Mouse (Mus musculus): ENCODE data around the gene Renbp. TPM values are rescaled to one million over a fixed set of nuclear protein-coding genes. Genes with fewer than 3 reads are reported as not detected.

The Renbp gene
- polyA plus RNA-seq, 1 experiment from 2014 or later, result 14.1 TPM

GRCm38 (mm10) chrX:73921285-73921822 is 9.3 kb downstream of the Renbp start:
- Histone ChIP-seq H3K27me3 (no peaks in the 10 kb centered on the region), H3K4me1 (replicated peaks) (no peaks in the 10 kb centered on the region), H3K9me3 (no peaks in the 10 kb centered on the region), H3K27ac (peak overlapping the region; percentile 82), H3K36me3 (peaks cover 30% of the 10 kb centered on the region), H3K4me2 (peak overlapping the region; percentile 65), H3K4me3 (replicated peaks) (peak overlapping the region; percentile 56), H3K9ac (replicated peaks) (peak overlapping the region; percentile 73)
- 17% methylated on average over 34 of the region's 34 CpGs for WGBS
- peak; percentile 39; the same call in 1 of the 2 replicates for ATAC-seq (ENCODE audit: insufficient number of reproducible peaks, insufficient read depth, low FRiP score, low TSS enrichment, low read depth)

- Histone ChIP-seq H3K9me3 (no peaks in the 10 kb centered on the region), H3K27me3 (no peaks in the 10 kb centered on the region; the same call in 1 of the 2 replicates), H3K27ac (no peak overlapping the region), H3K36me3 (peaks cover 30% of the 10 kb centered on the region), H3K9ac (replicated peaks) (no peak overlapping the region), H3K4me2 (no peak overlapping the region), H3K4me1 (replicated peaks) (no peaks in the 10 kb centered on the region), H3K4me3 (replicated peaks) (no peak overlapping the region)
- 90% methylated on average over 5 of the region's 5 CpGs for WGBS
- no peak for ATAC-seq (ENCODE audit: insufficient number of reproducible peaks, insufficient read depth, low FRiP score, low TSS enrichment, low read depth)
These were observed 12.0 kb downstream of the Renbp start for GRCm38 (mm10) chrX:73918631-73919030.

GRCm38 (mm10) chrX:73916945-73917344 is 13.7 kb downstream of the Renbp start:
- H3K36me3 ChIP-seq, result peaks cover 30% of the 10 kb centered on the region
- 86% methylated on average over 8 of the region's 8 CpGs for WGBS

GRCm38 (mm10) chrX:73914827-73915703 is 15.6 kb downstream of the Renbp start:
- Histone ChIP-seq H3K9ac (replicated peaks) (no peak overlapping the region), H3K9me3 (no peaks in the 10 kb centered on the region), H3K4me1 (replicated peaks) (0 out of 2 replicates have a peak, but pooled peaks cover 3% of the 10 kb centered on the region), H3K36me3 (peaks cover 30% of the 10 kb centered on the region), H3K27me3 (peaks cover 16% of the 10 kb centered on the region), H3K27ac (peak overlapping the region; percentile 73), H3K4me3 (replicated peaks) (0 out of 2 replicates have a peak overlapping the region, but pooled peaks have one; percentile 21), H3K4me2 (peak overlapping the region; percentile 42)
- peak; percentile 96 for ATAC-seq (ENCODE audit: insufficient number of reproducible peaks, insufficient read depth, low FRiP score, low TSS enrichment, low read depth)
- WGBS, result 31% methylated on average over 31 of the region's 31 CpGs

More at GRCm38 (mm10) chrX:73916945-73917344, 13.7 kb downstream of the Renbp start:
- Histone ChIP-seq H3K27me3 (no peaks in the 10 kb centered on the region; the same call in 1 of the 2 replicates), H3K4me1 (replicated peaks) (no peaks in the 10 kb centered on the region), H3K4me2 (no peak overlapping the region), H3K27ac (no peak overlapping the region), H3K9ac (replicated peaks) (no peak overlapping the region), H3K9me3 (no peaks in the 10 kb centered on the region), H3K4me3 (replicated peaks) (no peak overlapping the region)
- no peak for ATAC-seq (ENCODE audit: insufficient number of reproducible peaks, insufficient read depth, low FRiP score, low TSS enrichment, low read depth)

- no peak overlapping the region for H3K4me3 ChIP-seq (replicated peaks)
- no peaks in the 10 kb centered on the region for H3K36me3 ChIP-seq
- H3K27me3 ChIP-seq, result peaks cover 24% of the 10 kb centered on the region
- ATAC-seq (ENCODE audit: insufficient number of reproducible peaks, insufficient read depth, low FRiP score, low TSS enrichment, low read depth), result no peak
- H3K27ac ChIP-seq, result no peak overlapping the region
- no peak overlapping the region for H3K4me2 ChIP-seq
- no peak overlapping the region for H3K9ac ChIP-seq (replicated peaks)
- 0 out of 2 replicates have a peak, but pooled peaks cover 3% of the 10 kb centered on the region for H3K4me1 ChIP-seq (replicated peaks)
- 93% methylated on average over 2 of the region's 2 CpGs for WGBS
- H3K9me3 ChIP-seq, result no peaks in the 10 kb centered on the region
These were observed 19.1 kb downstream of the Renbp start for GRCm38 (mm10) chrX:73911588-73911987.

- Histone ChIP-seq H3K4me1 (replicated peaks) (0 out of 2 replicates have a peak, but pooled peaks cover 3% of the 10 kb centered on the region), H3K9me3 (no peaks in the 10 kb centered on the region), H3K4me3 (replicated peaks) (0 out of 2 replicates have a peak overlapping the region, but pooled peaks have one; percentile 16), H3K4me2 (peak overlapping the region; percentile 46), H3K36me3 (no peaks in the 10 kb centered on the region), H3K9ac (replicated peaks) (no peak overlapping the region), H3K27ac (no peak overlapping the region), H3K27me3 (peaks cover 27% of the 10 kb centered on the region)
- 23% methylated on average over 26 of the region's 26 CpGs for WGBS
- ATAC-seq (ENCODE audit: insufficient number of reproducible peaks, insufficient read depth, low FRiP score, low TSS enrichment, low read depth), result no peak
These were observed 19.5 kb downstream of the Renbp start for GRCm38 (mm10) chrX:73911156-73911555.

- Histone ChIP-seq H3K4me1 (replicated peaks) (0 out of 2 replicates have a peak, but pooled peaks cover 3% of the 10 kb centered on the region), H3K4me3 (replicated peaks) (no peak overlapping the region)
These were observed 20.2 kb downstream of the Renbp start for GRCm38 (mm10) chrX:73910451-73910850.

GRCm38 (mm10) chrX:73910049-73910448 is 20.6 kb downstream of the Renbp start:
- no peak overlapping the region for H3K4me2 ChIP-seq
- no peak for ATAC-seq (ENCODE audit: insufficient number of reproducible peaks, insufficient read depth, low FRiP score, low TSS enrichment, low read depth)
- no peaks in the 10 kb centered on the region for H3K36me3 ChIP-seq
- no peak overlapping the region for H3K4me3 ChIP-seq (replicated peaks)
- 0 out of 2 replicates have a peak, but pooled peaks cover 3% of the 10 kb centered on the region for H3K4me1 ChIP-seq (replicated peaks)
- peaks cover 27% of the 10 kb centered on the region for H3K27me3 ChIP-seq
- no peak overlapping the region for H3K27ac ChIP-seq
- no peak overlapping the region for H3K9ac ChIP-seq (replicated peaks)
- 86% methylated on average over 1 of the region's 1 CpGs for WGBS
- no peaks in the 10 kb centered on the region for H3K9me3 ChIP-seq

More at GRCm38 (mm10) chrX:73910451-73910850, 20.2 kb downstream of the Renbp start:
- Histone ChIP-seq H3K27me3 (peaks cover 27% of the 10 kb centered on the region), H3K9me3 (no peaks in the 10 kb centered on the region), H3K9ac (replicated peaks) (no peak overlapping the region), H3K4me2 (no peak overlapping the region), H3K36me3 (no peaks in the 10 kb centered on the region), H3K27ac (no peak overlapping the region)
- ATAC-seq (ENCODE audit: insufficient number of reproducible peaks, insufficient read depth, low FRiP score, low TSS enrichment, low read depth), result no peak

- Histone ChIP-seq H3K4me2 (no peak overlapping the region), H3K27ac (no peak overlapping the region), H3K4me3 (replicated peaks) (no peak overlapping the region), H3K9me3 (no peaks in the 10 kb centered on the region), H3K36me3 (no peaks in the 10 kb centered on the region), H3K27me3 (no peaks in the 10 kb centered on the region; the same call in 1 of the 2 replicates), H3K9ac (replicated peaks) (no peak overlapping the region), H3K4me1 (replicated peaks) (no peaks in the 10 kb centered on the region)
- 67% methylated on average over 3 of the region's 3 CpGs for WGBS
- ATAC-seq (ENCODE audit: insufficient number of reproducible peaks, insufficient read depth, low FRiP score, low TSS enrichment, low read depth), result no peak
These were observed 32.7 kb downstream of the Renbp start for GRCm38 (mm10) chrX:73897959-73898358.

GRCm38 (mm10) chrX:73895719-73896118 is 34.9 kb downstream of the Renbp start, which contains the start of gene L1cam:
Gene L1cam, minus strand, starts transcription at chrX:73896105.
- no peak within 1 kb of the TSS for H3K4me3 ChIP-seq (replicated peaks)
- no peak within 1 kb of the TSS for H3K9ac ChIP-seq (replicated peaks)
- H3K4me1 ChIP-seq (replicated peaks), result no peaks in the 10 kb centered on the region
- WGBS, result 14% methylated on average over 2 of the region's 2 CpGs
- ATAC-seq (ENCODE audit: insufficient number of reproducible peaks, insufficient read depth, low FRiP score, low TSS enrichment, low read depth), result no peak
- H3K4me2 ChIP-seq, result no peak within 1 kb of the TSS
- H3K27ac ChIP-seq, result no peak within 1 kb of the TSS
- peaks cover 20% of the 10 kb centered on the region for H3K27me3 ChIP-seq
- H3K9me3 ChIP-seq, result no peaks in the 10 kb centered on the region
- H3K36me3 ChIP-seq, result no peaks in the 10 kb centered on the region

GRCm38 (mm10) chrX:73892833-73893232 is 37.8 kb downstream of the Renbp start:
- Histone ChIP-seq H3K27me3 (peaks cover 22% of the 10 kb centered on the region), H3K9me3 (no peaks in the 10 kb centered on the region), H3K27ac (no peak overlapping the region), H3K4me1 (replicated peaks) (no peaks in the 10 kb centered on the region), H3K9ac (replicated peaks) (no peak overlapping the region), H3K4me2 (no peak overlapping the region), H3K36me3 (no peaks in the 10 kb centered on the region), H3K4me3 (replicated peaks) (no peak overlapping the region)
- WGBS, result 92% methylated on average over 14 of the region's 14 CpGs
- ATAC-seq (ENCODE audit: insufficient number of reproducible peaks, insufficient read depth, low FRiP score, low TSS enrichment, low read depth), result no peak

Data from limb, embryonic 12.5 days (tissue).